Mouse (Mus musculus): ENCODE data around the gene Aqp9.

DNA sequence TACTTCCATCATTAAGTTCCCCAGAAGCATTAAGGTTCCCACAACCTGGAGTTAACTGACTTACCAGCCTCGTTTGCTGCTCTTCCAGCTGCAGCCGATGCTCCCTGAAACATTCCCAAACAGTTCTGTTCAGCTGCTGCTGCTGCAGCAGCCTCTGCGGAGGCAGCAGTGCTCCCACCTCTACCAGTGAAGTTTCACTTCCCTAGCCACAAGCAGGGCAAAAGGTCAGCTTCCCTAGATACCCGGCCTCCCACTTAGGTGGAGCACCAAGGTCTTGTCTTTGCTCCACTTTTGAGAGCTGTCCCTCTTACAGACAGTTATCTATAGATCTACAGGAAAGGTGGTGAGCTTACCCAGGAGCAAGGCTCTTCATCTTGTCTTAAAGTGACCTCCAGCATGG, 45.2 kb upstream of the Aqp9 start:
- TF ChIP-seq POLR2A (IDR thresholded peaks at IDR 0.05; ENCODE audit: control insufficient read depth in 1 of 2, insufficient read depth in 1 of 2, low read depth in 1 of 2, low read length in 2 of 2, poor library complexity in 1 of 2): no peak
- TF ChIP-seq CTCF (IDR thresholded peaks at IDR 0.05 in 2 of 3, conservative IDR thresholded peaks at IDR 0.05 in 1 of 3; ENCODE audit: control insufficient read depth in 1 of 3, insufficient read depth in 1 of 3, low read depth in 2 of 3, low read length in 3 of 3, poor library complexity in 1 of 3, severe bottlenecking in 1 of 3): no peak
- TF ChIP-seq MAFK (IDR thresholded peaks at IDR 0.05; ENCODE audit: borderline replicate concordance, low read depth, low read length): no peak
- TF ChIP-seq SIN3A (IDR thresholded peaks at IDR 0.05; ENCODE audit: low read length): no peak
- no peak for TF ChIP-seq POLR2AphosphoS2 (IDR thresholded peaks at IDR 0.05; ENCODE audit: low read length)
- no peak for TF ChIP-seq KAT2A (conservative IDR thresholded peaks at IDR 0.05; ENCODE audit: low read depth, low read length)
- no peak for TF ChIP-seq MYC (IDR thresholded peaks at IDR 0.05; ENCODE audit: low read depth, low read length)
- no peak for TF ChIP-seq MYB (IDR thresholded peaks at IDR 0.05; ENCODE audit: low read depth, low read length)
- no peak for TF ChIP-seq USF1 (IDR thresholded peaks at IDR 0.05; ENCODE audit: low read depth, low read length)
- no peak for TF ChIP-seq UBTF (IDR thresholded peaks at IDR 0.05; ENCODE audit: borderline replicate concordance, insufficient read depth, low read depth, low read length)
- TF ChIP-seq MEF2A (IDR thresholded peaks at IDR 0.05; ENCODE audit: extremely low read depth, insufficient replicate concordance, low read depth, low read length, poor library complexity, severe bottlenecking): no peak
- no peak for TF ChIP-seq CHD2 (IDR thresholded peaks at IDR 0.05; ENCODE audit: low read length)
- no peak for TF ChIP-seq EP300 (IDR thresholded peaks at IDR 0.05; ENCODE audit: low read depth in 1 of 2, low read length in 2 of 2)
- TF ChIP-seq JUND (IDR thresholded peaks at IDR 0.05; ENCODE audit: low read depth, low read length): no peak

Data from MEL (cell line).